Mouse (Mus musculus): ENCODE data around the gene Rab8a. TPM values are rescaled to one million over a fixed set of nuclear protein-coding genes. Genes with fewer than 3 reads are reported as not detected.

Gene Rab8a
- 61.4 and 65.5 TPM in 2 replicates for polyA plus RNA-seq (2015; fragmentation: Nextera tagmentation; extraction: Ambion mirVana)

DNA sequence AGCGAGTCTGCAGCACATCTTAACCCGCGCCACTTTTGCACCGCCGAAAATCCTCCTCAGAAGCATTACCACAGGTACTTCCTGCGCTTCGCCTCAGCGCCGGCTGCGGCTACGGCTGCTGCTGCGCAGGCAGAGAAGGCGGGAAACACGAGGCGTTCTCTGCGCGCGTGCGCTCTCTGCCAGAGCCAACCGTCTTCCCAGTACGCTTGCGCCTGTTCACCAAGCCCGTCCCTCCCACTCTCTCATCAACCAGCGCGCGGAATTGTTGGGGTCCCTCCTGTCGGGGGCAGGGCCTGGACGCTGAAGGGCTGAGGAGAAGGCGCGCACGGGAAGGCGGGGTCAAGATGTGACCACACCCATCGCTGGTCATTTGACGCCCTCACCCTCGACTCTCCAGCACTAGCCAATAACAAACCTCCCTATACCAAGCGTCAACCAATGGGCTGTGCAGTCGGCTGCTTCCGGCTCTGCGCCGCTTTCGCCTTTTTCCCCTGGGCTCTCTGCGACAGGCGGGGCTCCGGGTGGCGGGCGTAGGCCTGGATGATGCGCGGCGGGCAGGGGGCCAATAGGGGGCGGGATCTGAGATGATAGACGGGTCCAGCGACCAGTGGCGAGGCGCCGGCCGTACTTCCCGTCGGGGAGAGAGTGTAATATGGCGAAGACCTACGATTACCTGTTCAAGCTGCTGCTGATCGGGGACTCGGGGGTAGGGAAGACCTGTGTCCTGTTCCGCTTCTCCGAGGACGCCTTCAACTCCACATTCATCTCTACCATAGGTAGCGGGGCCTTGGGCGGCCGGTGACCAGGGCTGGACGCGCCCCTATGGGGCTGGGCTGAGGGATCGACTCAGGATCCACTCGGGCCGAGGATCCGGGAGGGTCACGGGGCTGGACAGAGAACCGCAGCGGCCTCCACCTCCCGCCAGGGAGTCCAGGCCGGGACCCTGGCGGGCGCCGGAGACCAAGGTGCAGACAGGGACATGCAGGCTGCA, at the start of gene Rab8a:
TSS of gene Rab8a (plus strand) at position 494 of the 991 bp plus-strand sequence.

DNA sequence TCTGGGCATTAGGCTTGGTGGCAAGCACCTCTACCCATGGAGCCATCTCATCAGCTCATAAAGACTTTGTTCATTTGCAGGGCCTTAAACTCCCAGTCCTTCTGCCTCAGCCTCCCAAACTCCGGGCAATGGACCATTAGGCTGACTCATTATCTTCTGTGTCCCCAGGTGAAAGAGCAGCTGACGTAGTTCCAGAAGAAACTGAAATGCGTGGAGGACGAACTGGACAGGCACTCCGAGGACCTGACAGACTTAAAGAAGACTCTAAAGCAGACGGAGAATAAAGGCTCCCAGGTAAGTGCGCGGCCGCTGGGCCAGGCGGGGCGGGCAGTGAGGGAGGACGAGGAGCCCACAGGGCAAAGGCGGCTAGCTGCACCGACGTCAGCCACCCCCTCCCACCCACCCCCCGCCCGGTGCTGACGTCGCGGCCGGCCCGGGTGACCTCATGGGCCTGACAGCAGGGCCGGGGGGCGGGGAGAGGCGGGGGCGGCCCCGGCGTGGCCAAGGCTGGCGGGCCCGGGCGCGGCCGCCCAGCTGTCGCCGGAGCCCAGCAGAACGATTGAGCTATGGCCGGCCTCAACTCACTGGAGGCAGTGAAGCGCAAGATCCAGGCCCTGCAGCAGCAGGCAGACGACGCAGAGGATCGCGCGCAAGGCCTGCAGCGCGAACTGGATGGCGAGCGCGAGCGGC, 26.1 kb upstream of the Rab8a start, which contains the start of gene Tpm4:
TSS of gene Tpm4 (plus strand) at position 220 of the 690 bp plus-strand sequence.

DNA sequence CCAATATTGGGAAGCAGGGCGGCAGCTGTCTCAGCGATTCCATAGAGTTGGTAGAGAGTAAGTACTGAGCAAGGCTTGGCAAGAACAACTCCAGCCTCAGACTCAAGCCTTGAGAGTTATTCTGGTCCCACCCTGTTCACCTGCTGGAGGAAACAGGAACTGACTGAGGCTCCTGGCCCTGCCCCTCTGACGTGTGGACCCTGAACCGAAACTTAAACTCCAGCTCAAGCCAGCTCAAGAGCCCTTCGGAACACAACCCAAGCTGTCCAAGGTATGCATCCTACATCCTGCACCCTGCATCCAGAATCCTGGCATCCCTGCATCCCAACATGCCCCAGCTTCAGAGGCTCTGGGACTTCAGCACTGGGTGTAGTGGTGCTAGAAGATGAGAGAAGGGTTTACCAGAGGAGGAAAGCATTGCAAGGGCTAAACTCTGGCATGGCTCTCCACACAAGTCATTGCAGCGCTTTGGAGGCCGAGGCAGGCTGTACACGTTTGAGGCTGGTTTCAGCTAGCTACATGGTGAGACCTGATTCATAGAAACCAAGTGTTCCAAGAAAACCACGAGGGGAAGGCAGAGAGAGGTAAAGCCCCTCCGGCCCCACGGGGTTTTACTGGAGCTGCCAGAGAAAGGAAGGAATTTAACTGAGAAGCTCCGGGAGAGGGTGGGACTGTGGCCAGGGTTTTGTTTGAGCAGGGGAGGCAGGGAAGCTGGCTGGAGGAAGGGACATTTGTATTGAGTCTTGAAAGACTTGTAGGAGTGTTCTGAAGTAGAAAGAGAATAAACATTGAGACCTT, 28.6 kb downstream of the Rab8a start, which contains the start of gene Hsh2d:
TSS of gene Hsh2d (plus strand) at position 222 of the 798 bp plus-strand sequence.

DNA sequence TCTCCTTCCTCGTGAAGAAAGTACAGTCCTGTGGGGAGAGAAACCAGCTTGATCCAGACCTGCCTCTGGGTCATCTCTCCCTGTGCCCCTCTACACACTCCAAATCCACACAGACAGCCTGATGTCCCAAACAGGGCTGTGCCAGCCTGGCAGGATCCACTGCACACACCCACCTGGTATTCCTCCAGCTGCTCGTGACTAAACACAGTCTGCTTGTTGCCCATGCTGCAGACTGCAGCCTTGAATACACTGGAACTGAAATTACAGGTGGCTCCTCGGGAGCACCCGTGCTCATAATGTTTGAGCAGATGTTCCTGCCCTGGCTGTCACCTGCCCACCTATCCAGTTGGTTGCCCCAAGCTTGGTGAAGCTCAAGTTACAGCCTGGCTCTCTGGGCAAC, 51.8 kb downstream of the Rab8a start, which contains the start of gene Cib3:
TSS of gene Cib3 (minus strand) at position 87 of the 400 bp plus-strand sequence.

DNA sequence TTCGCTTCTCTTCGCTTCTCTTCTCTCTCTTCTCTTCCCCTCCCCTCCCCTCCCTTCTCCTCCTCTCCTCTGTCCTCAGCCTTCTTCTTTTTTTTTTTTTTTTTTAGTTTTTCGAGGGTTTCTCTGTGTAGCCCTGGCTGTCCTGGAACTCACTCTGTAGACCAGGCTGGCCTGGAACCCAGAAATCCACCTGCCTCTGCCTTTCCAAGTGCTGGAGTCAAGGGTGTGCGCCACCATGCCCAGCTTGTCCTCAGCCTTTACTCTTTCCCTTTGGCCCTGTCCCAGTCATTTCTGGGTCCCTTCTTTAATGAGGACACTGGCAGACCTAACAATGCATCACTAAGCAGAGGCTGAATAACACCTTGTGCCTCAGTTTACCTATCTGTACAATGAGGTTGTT, 52.5 kb downstream of the Rab8a start, which contains the start of gene Gm11034:
TSS of gene Gm11034 (minus strand) at position 101 of the 400 bp plus-strand sequence.

DNA sequence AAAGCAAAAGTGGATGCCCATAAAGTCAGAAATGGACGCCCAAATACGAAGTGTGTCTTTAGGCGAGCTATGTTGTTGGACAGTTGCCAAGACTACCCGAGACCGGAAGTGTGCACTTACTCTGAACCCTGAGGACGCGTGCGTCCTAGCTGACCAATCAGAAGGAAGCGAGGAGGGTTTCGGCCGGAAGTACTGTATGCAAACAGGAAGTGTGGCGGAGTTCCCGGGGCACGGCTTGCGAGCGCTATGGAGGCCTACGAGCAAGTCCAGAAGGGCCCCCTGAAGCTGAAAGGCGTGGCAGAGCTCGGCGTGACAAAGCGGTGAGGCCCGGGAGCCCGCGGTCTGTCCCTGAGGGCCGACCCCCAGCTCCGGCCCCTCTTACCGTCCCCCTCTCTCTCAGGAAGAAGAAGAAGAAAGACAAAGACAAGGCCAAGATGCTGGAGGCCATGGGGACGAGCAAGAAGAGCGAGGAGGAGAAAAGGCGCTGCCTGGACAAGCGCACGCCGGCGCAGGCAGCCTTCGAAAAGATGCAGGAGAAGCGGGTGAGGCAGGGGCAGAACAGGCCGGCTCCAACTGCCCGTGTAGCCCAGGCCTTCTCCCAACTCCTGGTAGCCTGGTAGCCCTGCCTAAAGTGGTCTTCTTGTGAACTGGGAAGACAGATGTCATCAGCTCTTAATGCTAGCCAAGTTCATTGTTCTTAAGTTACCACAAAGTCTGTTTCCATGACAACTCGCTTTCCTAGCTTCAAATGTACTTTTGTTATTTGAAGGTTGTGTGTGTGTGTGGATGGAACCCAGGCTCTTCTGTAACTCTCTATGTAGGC, 58.8 kb downstream of the Rab8a start, which contains the start of gene Fam32a:
TSS of gene Fam32a (plus strand) at position 190 of the 823 bp plus-strand sequence.

Other genes with a start within 250 kb of the Rab8a start
- 12.7 and 13.6 TPM in 2 replicates for gene Zfp961, start 210.2 kb upstream of the Rab8a start, polyA plus RNA-seq (2015; fragmentation: Nextera tagmentation; extraction: Ambion mirVana)
- gene Cyp4f18, start 151.6 kb upstream of the Rab8a start, polyA plus RNA-seq (2015; fragmentation: Nextera tagmentation; extraction: Ambion mirVana) = 1.3 and 1.6 TPM in 2 replicates
- gene Olfr372, start 120.0 kb upstream of the Rab8a start, polyA plus RNA-seq (2015; fragmentation: Nextera tagmentation; extraction: Ambion mirVana) = not detected in 2 replicates
- not detected in 2 replicates for gene Olfr373, start 78.0 kb upstream of the Rab8a start, polyA plus RNA-seq (2015; fragmentation: Nextera tagmentation; extraction: Ambion mirVana)
- gene Olfr374, start 54.2 kb upstream of the Rab8a start, polyA plus RNA-seq (2015; fragmentation: Nextera tagmentation; extraction: Ambion mirVana) = not detected in 2 replicates
- gene Tpm4, start 26.2 kb upstream of the Rab8a start, polyA plus RNA-seq (2015; fragmentation: Nextera tagmentation; extraction: Ambion mirVana) = 100 and 103 TPM in 2 replicates
- not detected in 2 replicates for gene Hsh2d, start 28.4 kb downstream of the Rab8a start, polyA plus RNA-seq (2015; fragmentation: Nextera tagmentation; extraction: Ambion mirVana)
- gene Cib3, start 51.6 kb downstream of the Rab8a start, polyA plus RNA-seq (2015; fragmentation: Nextera tagmentation; extraction: Ambion mirVana) = not detected in 2 replicates
- gene Gm11034, start 52.4 kb downstream of the Rab8a start, polyA plus RNA-seq (2015; fragmentation: Nextera tagmentation; extraction: Ambion mirVana) = not detected in 2 replicates
- 62.6 and 65.6 TPM in 2 replicates for gene Fam32a, start 58.5 kb downstream of the Rab8a start, polyA plus RNA-seq (2015; fragmentation: Nextera tagmentation; extraction: Ambion mirVana)
- gene Ap1m1, start 78.8 kb downstream of the Rab8a start, polyA plus RNA-seq (2015; fragmentation: Nextera tagmentation; extraction: Ambion mirVana) = 198 and 225 TPM in 2 replicates
- 6.4 and 8.0 TPM in 2 replicates for gene Gm10282, start 144.1 kb downstream of the Rab8a start, polyA plus RNA-seq (2015; fragmentation: Nextera tagmentation; extraction: Ambion mirVana)
- 12.0 and 15.9 TPM in 2 replicates for gene Klf2, start 157.8 kb downstream of the Rab8a start, polyA plus RNA-seq (2015; fragmentation: Nextera tagmentation; extraction: Ambion mirVana)